Mouse (Mus musculus) brain, embryonic 14.5 days (tissue): ENCODE measurements around the gene Rbms1.

ENCODE experiments used
- CTCF ChIP-seq: fragments of 200-500 bp; IDR thresholded peaks from 2 replicates; pipeline ENCODE4 v1.5.1; 2012; ENCODE audit warnings: inconsistent platforms, mild to moderate bottlenecking, moderate library complexity, borderline replicate concordance; ENCODE audit not compliant: insufficient read depth, insufficient read length; ENCODE audit errors: extremely low read depth
- POLR2A ChIP-seq: fragments of 200-500 bp; IDR thresholded peaks from 2 replicates; pipeline ENCODE4 v1.6.1; 2012; ENCODE audit warnings: mild to moderate bottlenecking, inconsistent platforms, borderline replicate concordance; ENCODE audit not compliant: poor library complexity, insufficient read depth, insufficient read length, severe bottlenecking; ENCODE audit errors: extremely low read depth

DNA sequence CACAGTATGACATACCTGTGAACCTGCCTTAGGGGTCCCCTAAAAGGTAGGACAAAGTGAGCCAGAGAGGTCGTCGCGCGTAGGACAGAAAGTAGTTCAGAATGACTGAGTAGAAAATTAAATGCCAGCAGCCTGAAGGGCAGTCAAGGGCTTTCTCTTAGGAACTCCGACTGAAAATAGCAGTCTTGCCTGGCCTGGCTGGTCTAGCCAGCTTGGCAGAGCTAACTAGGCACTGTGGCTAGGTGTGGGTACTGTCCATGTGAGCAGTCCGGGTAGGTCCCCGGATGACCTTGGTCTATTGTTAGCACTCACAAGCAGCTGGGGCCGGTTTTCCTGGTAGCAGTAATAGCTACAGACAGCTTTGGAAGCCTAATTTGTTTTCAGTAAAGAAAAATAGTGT lies 242.8 kb downstream of the Rbms1 start:
- TF ChIP-seq CTCF: no peak
- TF ChIP-seq POLR2A: no peak
